Mouse (Mus musculus) embryonic fibroblast, embryonic 13.5 days (primary cell): ENCODE results near the gene Tenm4.

Experiments used
- CTCF ChIP-seq: IDR thresholded peaks from 2 replicates; pipeline ENCODE4 v1.5.1; 2011; ENCODE audit warnings: mild to moderate bottlenecking, control low read depth, low read length, moderate library complexity, borderline replicate concordance; ENCODE audit not compliant: insufficient read depth
- POLR2A ChIP-seq: IDR thresholded peaks from 2 replicates; pipeline ENCODE4 v1.6.1; 2011; ENCODE audit warnings: low read depth, mild to moderate bottlenecking, control low read depth, low read length, moderate library complexity

GRCm38 (mm10) chr7:96532804-96533400 is 361.9 kb downstream of the Tenm4 start:
- TF ChIP-seq POLR2A, result no peak
- no peak for TF ChIP-seq CTCF
